Mouse (Mus musculus) cerebellum, adult 8-10 months (tissue): ENCODE data around the gene Zfp341.

Source experiments
- DNase-seq: peaks from one replicate; pipeline ENCODE4 v3.0.0; 2022

Zfp341 gene

GRCm38 (mm10) chr2:154680337-154680736, 67.2 kb downstream of the Zfp341 start:
- no peak for DNase-seq

GRCm38 (mm10) chr2:154680941-154681340, 67.8 kb downstream of the Zfp341 start:
- no peak for DNase-seq

GRCm38 (mm10) chr2:154682712-154683111, 69.6 kb downstream of the Zfp341 start:
- DNase-seq: no peak

DNA sequence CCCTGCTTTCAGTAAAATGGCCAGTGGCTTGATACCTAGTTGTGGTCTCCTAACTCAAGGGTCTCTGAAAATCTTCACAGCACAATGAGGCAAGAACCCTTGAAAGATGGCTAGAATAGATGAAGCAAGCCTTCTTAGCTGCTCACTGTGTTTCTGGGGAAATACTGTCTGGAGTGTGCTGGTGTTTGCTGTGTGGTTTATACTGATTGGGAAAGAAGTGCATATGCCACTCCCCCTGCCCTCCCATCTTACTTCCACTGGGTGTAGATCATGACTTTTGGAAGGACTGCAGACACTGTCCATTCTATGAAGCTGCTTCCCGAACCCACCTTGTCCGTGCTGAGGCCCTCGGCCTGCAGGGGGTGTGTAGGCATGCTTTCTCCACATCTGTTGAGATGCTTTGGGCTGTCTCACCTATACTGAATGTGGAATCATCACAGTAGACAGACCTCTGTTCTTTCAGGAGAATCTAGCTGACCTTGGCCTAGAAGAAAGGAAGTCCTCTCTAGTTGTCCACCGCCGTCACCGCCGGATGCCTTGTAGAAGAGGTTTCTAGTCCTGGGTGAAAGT, 71.9 kb downstream of the Zfp341 start:
- DNase-seq: no peak

DNA sequence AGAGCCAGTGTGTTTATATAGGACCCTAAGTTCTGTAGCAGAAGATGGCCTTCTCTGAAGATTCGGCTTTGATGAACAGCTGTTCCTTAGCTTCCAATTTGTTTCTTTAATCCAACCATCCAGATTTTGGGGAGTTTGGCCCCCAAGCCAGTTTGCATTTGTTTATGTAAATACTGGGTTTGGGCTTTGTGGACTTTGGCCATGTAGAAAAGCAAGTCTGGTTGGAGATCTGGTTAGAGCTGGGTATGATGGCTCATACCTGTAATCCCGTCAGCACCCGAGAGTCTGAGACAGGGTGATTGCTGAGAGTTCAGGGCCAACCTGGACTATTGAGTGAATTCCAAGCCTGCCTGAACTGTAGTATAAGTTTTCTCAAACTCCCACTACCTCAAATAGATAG, 72.7 kb downstream of the Zfp341 start:
- no peak for DNase-seq

- no peak for DNase-seq
Observed at GRCm38 (mm10) chr2:154686819-154687218, 73.7 kb downstream of the Zfp341 start.

DNA sequence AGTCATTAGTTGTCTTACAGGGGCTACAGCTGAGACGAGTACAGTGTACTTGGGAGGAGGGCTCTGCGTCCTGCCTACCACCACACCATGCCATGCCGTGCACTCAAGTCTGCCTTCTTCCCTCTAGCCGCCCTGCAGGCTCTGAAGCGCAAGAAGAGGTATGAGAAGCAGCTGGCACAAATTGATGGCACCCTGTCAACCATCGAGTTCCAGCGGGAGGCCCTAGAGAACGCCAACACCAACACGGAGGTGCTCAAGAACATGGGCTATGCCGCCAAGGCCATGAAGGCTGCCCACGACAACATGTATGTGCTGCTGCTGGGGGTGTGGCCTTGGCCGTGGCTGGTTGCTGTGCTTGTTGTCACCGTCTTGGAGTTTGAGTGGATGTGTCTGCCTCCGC, 76.3 kb downstream of the Zfp341 start:
- DNase-seq: no peak

- peak; percentile 54 for DNase-seq
Observed at GRCm38 (mm10) chr2:154690959-154691358, 77.9 kb downstream of the Zfp341 start.

DNA sequence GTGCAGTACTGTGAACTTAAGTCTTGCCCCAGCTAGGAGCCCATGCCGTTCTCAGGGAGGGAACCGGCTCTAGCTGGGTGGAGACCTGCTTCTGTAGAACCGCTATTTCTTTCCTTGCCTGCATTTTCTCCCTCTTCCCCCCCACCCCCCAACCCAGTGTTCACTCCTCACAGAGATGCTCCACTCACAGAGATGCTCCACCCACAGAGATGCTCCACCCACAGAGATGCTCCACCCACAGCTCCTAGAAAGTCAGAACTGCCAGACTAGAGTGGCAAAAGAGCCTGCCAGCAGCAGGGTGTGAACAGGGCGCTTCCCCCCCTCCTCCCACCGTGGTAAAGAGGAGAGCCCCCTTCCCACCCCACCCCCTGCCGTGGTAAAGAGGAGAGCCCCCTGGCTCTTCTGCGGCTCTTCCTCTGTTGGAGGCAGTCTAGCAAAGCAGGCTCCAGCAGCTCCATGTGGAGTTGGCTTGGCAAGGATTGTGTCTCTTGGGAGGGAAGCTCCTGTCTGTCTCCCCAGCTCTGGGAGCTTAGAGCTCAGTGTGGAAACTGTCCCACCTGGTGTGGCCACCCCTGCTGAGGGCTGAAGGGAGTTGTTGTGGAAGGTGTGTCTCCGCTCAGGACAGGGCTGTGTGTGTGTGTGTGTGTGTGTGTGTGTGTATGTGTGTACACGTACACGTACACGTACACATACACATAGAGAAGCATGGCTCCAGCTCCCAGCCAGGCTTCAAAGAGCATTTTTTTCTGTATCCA, 80.3 kb downstream of the Zfp341 start:
- DNase-seq: no peak

- DNase-seq: no peak
Observed at GRCm38 (mm10) chr2:154693941-154694256, 80.8 kb downstream of the Zfp341 start.

- no peak for DNase-seq
Observed at GRCm38 (mm10) chr2:154695690-154696089, 82.6 kb downstream of the Zfp341 start.
